Mouse (Mus musculus) neural tube, embryonic 15.5 days (tissue): ENCODE measurements around the gene Zfp934. TPM values are rescaled to one million over a fixed set of nuclear protein-coding genes. Genes with fewer than 3 reads are reported as not detected.
"Not testable (repeated sequence)": the region's sequence is repeated elsewhere in the genome, so short reads cannot be mapped to it uniquely, and the experiment has no call there.

ENCODE experiments used
- ATAC-seq: fragments of 200-750 bp; cut with Nextera tagmentation; 2 replicates; pipeline ENCODE4 v1.8.0; 2017; ENCODE audit warnings: mild to moderate bottlenecking, moderate TSS enrichment, moderate library complexity; ENCODE audit not compliant: low FRiP score
- H3K27ac ChIP-seq: fragments of 300-500 bp; sonication (generic); replicated peaks from 2 replicates; pipeline ENCODE4 v1.5.1; 2015; ENCODE audit warnings: mild to moderate bottlenecking, inconsistent platforms
- H3K27me3 ChIP-seq: fragments of 300-500 bp; sonication (generic); replicated peaks from 2 replicates; pipeline ENCODE4 v1.6.1; 2015; ENCODE audit warnings: inconsistent platforms
- H3K36me3 ChIP-seq: fragments of 300-500 bp; sonication (generic); 2 replicates; pipeline ENCODE4 v1.6.1; 2015; ENCODE audit warnings: inconsistent platforms
- H3K4me1 ChIP-seq: fragments of 300-500 bp; sonication (generic); 2 replicates; pipeline ENCODE4 v1.6.1; 2015; ENCODE audit warnings: inconsistent platforms
- H3K4me2 ChIP-seq: fragments of 300-500 bp; sonication (generic); 2 replicates; pipeline ENCODE4 v1.6.1; 2015; ENCODE audit warnings: inconsistent platforms, mild to moderate bottlenecking, moderate library complexity
- H3K4me3 ChIP-seq: fragments of 300-500 bp; sonication (generic); replicated peaks from 2 replicates; pipeline ENCODE4 v1.5.1; 2015; ENCODE audit warnings: mild to moderate bottlenecking, inconsistent platforms
- H3K9ac ChIP-seq: fragments of 300-500 bp; sonication (generic); replicated peaks from 2 replicates; pipeline ENCODE4 v1.6.1; 2015; ENCODE audit warnings: mild to moderate bottlenecking, inconsistent platforms
- H3K9me3 ChIP-seq: fragments of 300-500 bp; sonication (generic); replicated peaks from 2 replicates; pipeline ENCODE4 v1.6.1; 2016; ENCODE audit warnings: inconsistent platforms
- WGBS: fragments of 180-500 bp; shearing (Covaris S2); methylation state at CpG from one replicate; pipeline ENCODE4 v1.1.7; 2015; ENCODE audit warnings: mixed read lengths; 5-methylcytosine and 5-hydroxymethylcytosine counted together
- polyA plus RNA-seq: library from polyadenylated mRNA; unstranded; fragments of >200 nt; fragmentation: Nextera tagmentation; extraction: Ambion mirVana; gene quantifications from 2 replicates; pipeline ENCODE4 v1.2.1, GENCODE M21; 2015

Gene Zfp934
- 11.4 and 14.2 TPM in 2 replicates for polyA plus RNA-seq

- H3K27me3 ChIP-seq, H3K4me2 ChIP-seq, H3K9me3 ChIP-seq, H3K4me3 ChIP-seq, H3K27ac ChIP-seq, H3K9ac ChIP-seq, H3K4me1 ChIP-seq, H3K36me3 ChIP-seq, ATAC-seq: not testable (repeated sequence)
- WGBS, result 97% methylated on average over 4 of the region's 6 CpGs
Observed at GRCm38 (mm10) chr13:62571099-62571498, at the start of gene Zfp934. Gene Zfp934, minus strand, starts transcription at chr13:62571199.

- H3K9ac ChIP-seq, H3K4me3 ChIP-seq, H3K4me2 ChIP-seq, H3K4me1 ChIP-seq, H3K36me3 ChIP-seq, H3K27ac ChIP-seq, H3K27me3 ChIP-seq, ATAC-seq, H3K9me3 ChIP-seq: not testable (repeated sequence)
- 98% methylated on average over 4 of the region's 4 CpGs for WGBS
Observed at GRCm38 (mm10) chr13:62617449-62617848, 46.5 kb upstream of the Zfp934 start.

- H3K9me3 ChIP-seq, H3K4me1 ChIP-seq, H3K4me3 ChIP-seq, ATAC-seq, H3K9ac ChIP-seq, H3K36me3 ChIP-seq, H3K27me3 ChIP-seq, H3K4me2 ChIP-seq, H3K27ac ChIP-seq: not testable (repeated sequence)
- 38% methylated on average over 1 of the region's 1 CpGs for WGBS
Observed at GRCm38 (mm10) chr13:62561696-62562095, 9.3 kb downstream of the Zfp934 start.

GRCm38 (mm10) chr13:62558189-62559110, 12.5 kb downstream of the Zfp934 start, which contains the start of gene Zfp935:
Gene Zfp935, minus strand, starts transcription at chr13:62558511.
- H3K27ac ChIP-seq, result 0 out of 2 replicates have a peak within 1 kb of the TSS, but pooled peaks have one; percentile 51
- H3K4me2 ChIP-seq, result peak within 1 kb of the TSS; percentile 54
- H3K9me3 ChIP-seq, result peaks cover 15% of the 10 kb centered on the region
- not testable (repeated sequence) for H3K4me1 ChIP-seq, ATAC-seq, H3K27me3 ChIP-seq
- peak within 1 kb of the TSS; percentile 52 for H3K9ac ChIP-seq
- peak within 1 kb of the TSS; percentile 47 for H3K4me3 ChIP-seq
- H3K36me3 ChIP-seq, result peaks cover 13% of the 10 kb centered on the region; the same call in 1 of the 2 replicates
- WGBS, result 4% methylated on average over 27 of the region's 27 CpGs

- not testable (repeated sequence) for H3K27me3 ChIP-seq, H3K9me3 ChIP-seq, H3K9ac ChIP-seq, H3K4me1 ChIP-seq, H3K27ac ChIP-seq, H3K4me2 ChIP-seq, H3K4me3 ChIP-seq, H3K36me3 ChIP-seq, ATAC-seq
Observed at GRCm38 (mm10) chr13:62530129-62530528, 40.9 kb downstream of the Zfp934 start.

GRCm38 (mm10) chr13:62510641-62511420, 60.2 kb downstream of the Zfp934 start:
- H3K4me3 ChIP-seq, H3K4me1 ChIP-seq, ATAC-seq, H3K36me3 ChIP-seq, H3K27me3 ChIP-seq, H3K9me3 ChIP-seq, H3K4me2 ChIP-seq, H3K27ac ChIP-seq, H3K9ac ChIP-seq: not testable (repeated sequence)
- 91% methylated on average over 1 of the region's 1 CpGs for WGBS

GRCm38 (mm10) chr13:62472661-62473060, 98.3 kb downstream of the Zfp934 start:
- 96% methylated on average over 8 of the region's 8 CpGs for WGBS
- H3K4me2 ChIP-seq, H3K4me1 ChIP-seq, H3K9me3 ChIP-seq, H3K27ac ChIP-seq, H3K9ac ChIP-seq, H3K36me3 ChIP-seq, ATAC-seq, H3K27me3 ChIP-seq, H3K4me3 ChIP-seq: not testable (repeated sequence)

- not testable (repeated sequence) for H3K36me3 ChIP-seq, H3K4me1 ChIP-seq, H3K9me3 ChIP-seq, H3K9ac ChIP-seq, ATAC-seq, H3K27me3 ChIP-seq, H3K4me2 ChIP-seq, H3K4me3 ChIP-seq, H3K27ac ChIP-seq
Observed at GRCm38 (mm10) chr13:62469947-62470346, 101.1 kb downstream of the Zfp934 start.

- Histone ChIP-seq H3K4me3 (peak within 1 kb of the TSS; percentile 62), H3K9me3 (peaks cover 14% of the 10 kb centered on the region), H3K27ac (peak within 1 kb of the TSS; percentile 85), H3K4me2 (peak within 1 kb of the TSS; percentile 52), H3K36me3 (peaks cover 14% of the 10 kb centered on the region), H3K9ac (peak within 1 kb of the TSS; percentile 74)
- ATAC-seq, result peak; percentile 100
- 3% methylated on average over 28 of the region's 28 CpGs for WGBS
- H3K27me3 ChIP-seq, H3K4me1 ChIP-seq: not testable (repeated sequence)
Observed at GRCm38 (mm10) chr13:62466424-62467334, 104.3 kb downstream of the Zfp934 start, which contains the start of gene Gm49359. Gene Gm49359, minus strand, starts transcription at chr13:62466832.
